Mouse (Mus musculus): ENCODE measurements around the gene Exoc5. TPM values are rescaled to one million over a fixed set of nuclear protein-coding genes. Genes with fewer than 3 reads are reported as not detected.
"Not testable (repeated sequence)": the region's sequence is repeated elsewhere in the genome, so short reads cannot be mapped to it uniquely, and the experiment has no call there.

Gene Exoc5
- total RNA-seq (2021) = 10 to 100 TPM; 52.2 to 55.6 TPM
- long read RNA-seq, experiment 1, full-length matches to known transcripts = 23 of 32 reads
- long read RNA-seq, experiment 1, partial matches to known transcripts = 5 of 32 reads
- long read RNA-seq, experiment 1, other reads (novel, unspliced or antisense) = 4 of 32 reads
- long read RNA-seq, experiment 2, full-length matches to known transcripts = 49 of 70 reads
- long read RNA-seq, experiment 2, partial matches to known transcripts = 5 of 70 reads
- long read RNA-seq, experiment 2, other reads (novel, unspliced or antisense) = 16 of 70 reads

GRCm38 (mm10) chr14:49066274-49066823, at the start of gene Exoc5:
Gene Exoc5, minus strand, starts transcription at chr14:49066653.
- H3K4me3 ChIP-seq = peak within 1 kb of the TSS; percentile 89
- peak; percentile 96 to 98 for DNase-seq (ENCODE audit: low spot score in 2 of 2)
- peak within 1 kb of the TSS; percentile 96 for H3K27ac ChIP-seq
- TF ChIP-seq CTCF (conservative IDR thresholded peaks at IDR 0.05) = no peak

GRCm38 (mm10) chr14:49091755-49092154, 25.3 kb upstream of the Exoc5 start:
- peak; percentile 75 for TF ChIP-seq CTCF (conservative IDR thresholded peaks at IDR 0.05)
- DNase-seq (ENCODE audit: low spot score in 2 of 2); H3K4me3 ChIP-seq; H3K27ac ChIP-seq: not testable (repeated sequence)

DNA sequence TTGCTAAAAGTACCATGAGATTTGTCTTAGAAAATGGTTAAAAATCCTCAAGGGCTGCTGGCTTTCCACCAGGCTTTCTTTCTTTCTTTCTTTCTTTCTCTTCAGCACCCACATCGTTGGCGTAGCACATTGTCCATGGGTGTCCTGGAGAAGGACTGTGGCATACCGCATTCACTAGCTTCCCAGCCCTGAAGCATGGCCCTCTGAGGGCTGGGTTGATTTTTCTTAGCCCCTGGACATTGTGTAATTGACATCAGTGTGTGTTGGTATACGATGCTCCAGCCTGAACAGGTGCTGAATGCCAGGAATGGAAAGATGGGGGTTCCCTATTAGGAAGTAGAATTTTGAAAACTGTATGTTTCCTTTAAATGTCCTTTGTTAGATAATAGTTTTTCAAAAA, 24.8 kb upstream of the Exoc5 start:
- no peak for DNase-seq (ENCODE audit: low spot score in 2 of 2)
- no peak for TF ChIP-seq CTCF (conservative IDR thresholded peaks at IDR 0.05)

DNA sequence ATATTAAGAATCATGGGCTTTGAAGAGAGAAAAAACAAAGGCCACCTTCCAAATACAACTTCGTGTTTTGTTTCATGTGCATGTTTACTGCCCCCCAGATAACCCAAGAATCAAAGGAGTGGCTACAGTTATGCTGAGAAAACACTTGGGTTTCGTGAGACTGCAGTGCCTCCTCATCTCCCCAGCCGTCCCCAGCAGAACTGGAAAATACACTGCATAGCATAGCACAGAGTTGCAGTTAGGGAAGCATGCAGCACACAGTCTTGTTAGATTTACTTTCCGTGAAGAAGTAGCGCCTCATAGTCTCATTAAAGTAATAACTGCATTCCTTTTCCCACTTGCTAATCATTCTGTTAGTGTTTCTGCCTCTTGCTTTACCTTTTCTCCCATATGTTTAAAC, 23.6 kb upstream of the Exoc5 start:
- DNase-seq (ENCODE audit: low spot score in 2 of 2) = no peak
- no peak for TF ChIP-seq CTCF (conservative IDR thresholded peaks at IDR 0.05)
- Histone ChIP-seq H3K4me3 (no peak overlapping the region), H3K27ac (no peak overlapping the region)

More for the DNA sequence above, 24.8 kb upstream of the Exoc5 start:
- Histone ChIP-seq H3K27ac (no peak overlapping the region), H3K4me3 (no peak overlapping the region)

- no peak for DNase-seq (ENCODE audit: low spot score in 2 of 2)
- TF ChIP-seq CTCF (conservative IDR thresholded peaks at IDR 0.05) = no peak
- H3K27ac ChIP-seq = no peak overlapping the region
- H3K4me3 ChIP-seq = no peak overlapping the region
Observed at GRCm38 (mm10) chr14:49089461-49090058, 23.1 kb upstream of the Exoc5 start.

GRCm38 (mm10) chr14:49088155-49089048, 21.9 kb upstream of the Exoc5 start:
- no peak for DNase-seq (ENCODE audit: low spot score in 2 of 2)
- no peak for TF ChIP-seq CTCF (conservative IDR thresholded peaks at IDR 0.05)
- Histone ChIP-seq H3K27ac (no peak overlapping the region), H3K4me3 (no peak overlapping the region)

DNA sequence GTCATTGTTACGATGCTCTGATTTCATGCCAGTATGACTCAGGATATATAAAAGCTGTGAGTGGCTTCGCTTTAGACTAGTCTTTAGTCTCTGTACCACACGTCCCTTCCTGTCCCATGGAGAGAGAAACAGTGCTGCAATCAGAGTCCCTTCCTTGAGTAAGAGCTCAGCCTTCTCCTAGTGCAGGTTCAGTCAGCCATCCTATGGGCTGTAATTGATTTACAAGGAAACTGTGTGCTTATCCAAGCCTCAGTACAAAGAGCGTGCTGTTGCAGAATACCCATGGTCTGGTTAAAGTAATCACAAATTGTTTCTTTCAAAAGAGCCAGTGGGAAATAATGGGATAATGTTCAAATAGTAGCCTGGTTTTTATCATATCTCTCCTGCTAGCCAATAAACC, 20.1 kb upstream of the Exoc5 start:
- Histone ChIP-seq H3K27ac (no peak overlapping the region), H3K4me3 (no peak overlapping the region)
- DNase-seq (ENCODE audit: low spot score in 2 of 2) = no peak
- TF ChIP-seq CTCF (conservative IDR thresholded peaks at IDR 0.05) = no peak

DNA sequence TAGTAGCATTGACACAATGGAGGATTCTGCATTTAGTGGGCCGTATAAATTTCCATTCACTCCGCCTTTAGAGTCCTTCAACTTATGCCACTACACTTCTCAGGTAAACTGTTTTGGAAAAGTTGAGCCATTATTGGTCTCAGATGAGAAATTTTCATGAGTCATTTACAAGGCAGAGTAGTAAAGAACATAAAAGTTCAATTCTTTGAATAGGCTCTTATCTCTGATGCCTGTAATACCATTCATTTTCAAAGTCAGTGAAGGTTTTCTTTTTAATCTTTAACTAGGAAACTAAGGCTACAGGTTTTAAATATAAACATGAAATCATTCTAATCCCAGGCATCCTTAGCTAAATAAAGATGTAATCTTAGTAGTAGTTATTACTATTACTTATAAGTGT, 12.4 kb upstream of the Exoc5 start:
- Histone ChIP-seq H3K27ac (no peak overlapping the region), H3K4me3 (no peak overlapping the region)
- no peak for DNase-seq (ENCODE audit: low spot score in 2 of 2)
- TF ChIP-seq CTCF (conservative IDR thresholded peaks at IDR 0.05) = no peak

DNA sequence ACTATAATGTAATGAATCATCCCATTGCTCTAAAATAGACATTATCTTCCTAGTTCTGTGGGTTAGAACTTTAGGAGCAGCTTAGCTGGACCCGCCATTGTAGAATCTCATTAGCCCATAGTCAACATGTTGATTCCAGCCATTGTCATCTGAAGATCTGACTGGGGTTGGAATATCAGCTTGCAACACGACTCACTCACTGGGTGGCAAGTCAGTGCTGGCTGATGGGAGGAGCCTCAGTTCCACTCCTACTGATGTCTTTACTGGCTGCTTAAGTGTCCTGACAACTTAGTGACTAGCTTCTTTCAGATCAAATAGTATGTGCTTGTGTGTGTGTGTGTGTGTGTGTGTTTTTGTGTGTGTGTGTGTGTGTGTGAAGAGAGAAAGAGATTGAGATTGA, 7.9 kb upstream of the Exoc5 start:
- no peak overlapping the region for H3K4me3 ChIP-seq
- no peak for TF ChIP-seq CTCF (conservative IDR thresholded peaks at IDR 0.05)
- DNase-seq (ENCODE audit: low spot score in 2 of 2) = no peak
- H3K27ac ChIP-seq = no peak overlapping the region

DNA sequence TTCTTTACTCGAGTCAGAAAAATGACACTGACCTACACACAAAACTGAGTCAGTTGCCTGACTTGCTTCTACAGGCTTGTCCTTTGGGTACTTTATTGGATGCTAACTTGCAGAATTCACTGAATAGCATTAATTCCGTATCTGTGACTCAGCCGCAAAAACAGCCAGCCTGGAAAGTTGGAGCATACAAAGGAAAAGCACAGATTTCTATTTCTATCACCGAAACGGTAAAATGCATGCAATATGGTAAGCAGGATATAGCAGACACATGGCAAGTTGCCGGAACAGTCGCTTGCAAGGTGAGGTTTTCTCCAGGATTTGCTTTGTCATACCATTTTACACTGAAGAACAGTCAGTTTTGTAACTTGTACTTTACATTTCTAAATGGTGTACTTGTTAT, 7.4 kb upstream of the Exoc5 start:
- Histone ChIP-seq H3K4me3 (no peak overlapping the region), H3K27ac (no peak overlapping the region)
- no peak for TF ChIP-seq CTCF (conservative IDR thresholded peaks at IDR 0.05)
- DNase-seq (ENCODE audit: low spot score in 2 of 2) = peak in 1 of 2 experiments; percentile 15

DNA sequence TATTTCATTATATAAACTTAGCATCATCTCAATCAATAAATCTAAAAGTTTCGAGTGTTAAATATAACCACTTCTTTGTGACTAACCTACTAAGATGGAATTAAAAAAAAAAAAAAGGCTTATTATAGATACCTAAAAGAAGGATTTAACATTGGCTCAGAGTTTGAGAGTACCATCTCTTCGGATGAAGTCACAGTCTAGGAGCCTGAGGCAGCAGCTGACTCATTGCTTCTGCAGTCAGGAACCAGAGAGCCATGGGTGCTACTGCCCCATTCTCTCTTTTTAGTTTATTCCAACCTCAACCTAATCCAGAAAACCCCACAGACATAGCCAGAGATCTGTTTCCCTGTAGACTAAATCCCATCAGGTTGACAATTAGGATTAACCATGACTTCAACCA, 6.4 kb upstream of the Exoc5 start:
- Histone ChIP-seq H3K4me3 (no peak overlapping the region), H3K27ac (no peak overlapping the region)
- no peak for DNase-seq (ENCODE audit: low spot score in 2 of 2)
- no peak for TF ChIP-seq CTCF (conservative IDR thresholded peaks at IDR 0.05)

DNA sequence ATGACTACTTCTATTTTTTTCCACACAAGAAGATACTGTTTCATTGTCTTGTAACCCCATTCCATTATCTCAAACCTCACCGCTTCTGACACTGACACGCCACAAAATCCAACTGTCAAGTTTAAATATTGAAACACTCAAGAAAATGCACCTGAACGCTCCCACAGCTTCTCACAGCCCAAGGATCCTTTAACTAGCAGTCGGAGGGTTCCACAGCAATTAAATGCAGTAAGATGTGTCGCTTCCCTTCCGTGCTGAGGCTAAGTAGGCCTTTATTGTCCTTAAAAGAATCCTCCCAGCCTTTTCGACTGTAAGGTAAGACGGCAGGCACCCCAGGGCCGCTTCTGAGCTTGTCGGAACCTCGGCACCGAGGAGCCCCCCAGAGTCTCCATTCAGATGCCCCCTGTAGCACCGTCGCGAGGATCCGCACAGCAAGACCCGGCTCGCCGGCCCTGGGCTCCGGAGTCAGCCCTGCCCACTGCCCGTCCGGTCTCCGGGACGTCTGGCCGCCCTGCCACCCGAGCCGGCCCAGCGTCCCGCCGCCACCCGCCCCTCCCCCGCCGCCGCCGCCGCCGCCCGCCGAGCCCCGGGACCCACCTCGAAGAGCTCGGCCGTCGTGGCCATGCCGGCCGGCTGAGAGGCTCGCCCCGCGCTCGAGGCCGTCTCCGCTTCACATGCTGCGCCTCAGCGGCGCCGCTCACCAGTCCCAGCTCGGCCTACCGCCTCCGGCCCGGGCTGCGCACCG, 752 bp downstream of the Exoc5 start, which contains the start of gene Ap5m1:
Gene Ap5m1 (plus strand): TSS at position 569 of the 745 bp plus-strand sequence.
- Histone ChIP-seq H3K4me3 (peak within 1 kb of the TSS; percentile 89), H3K27ac (peak within 1 kb of the TSS; percentile 96)
- no peak for TF ChIP-seq CTCF (conservative IDR thresholded peaks at IDR 0.05)
- DNase-seq (ENCODE audit: low spot score in 2 of 2) = no peak
